Mouse (Mus musculus) layer of hippocampus, postnatal 25 days (tissue): ENCODE results near the gene Gm21852. TPM values are rescaled to one million over a fixed set of nuclear protein-coding genes. Genes with fewer than 3 reads are reported as not detected.
"Not testable (repeated sequence)": the region's sequence is repeated elsewhere in the genome, so short reads cannot be mapped to it uniquely, and the experiment has no call there.

ENCODE experiments used
- DNase-seq, 2 experiments: peaks; one replicate each; pipeline ENCODE4 v3.0.0; 2022; ENCODE audit warnings: mixed read lengths in 2 of 2, low spot score in 1 of 2; ENCODE audit errors: extremely low spot score in 1 of 2
- microRNA-seq, 2 experiments: library from miRNA; unstranded; fragments of <30 nt; microRNA quantifications; one replicate each; pipeline ENCODE4 v1.2.0; 2021
- total RNA-seq, 2 experiments: library from RNA; stranded (reverse); gene quantifications; 2 replicates each; pipeline ENCODE4 v1.2.3; 2021

Gm21852 gene
- not detected for total RNA-seq

DNA sequence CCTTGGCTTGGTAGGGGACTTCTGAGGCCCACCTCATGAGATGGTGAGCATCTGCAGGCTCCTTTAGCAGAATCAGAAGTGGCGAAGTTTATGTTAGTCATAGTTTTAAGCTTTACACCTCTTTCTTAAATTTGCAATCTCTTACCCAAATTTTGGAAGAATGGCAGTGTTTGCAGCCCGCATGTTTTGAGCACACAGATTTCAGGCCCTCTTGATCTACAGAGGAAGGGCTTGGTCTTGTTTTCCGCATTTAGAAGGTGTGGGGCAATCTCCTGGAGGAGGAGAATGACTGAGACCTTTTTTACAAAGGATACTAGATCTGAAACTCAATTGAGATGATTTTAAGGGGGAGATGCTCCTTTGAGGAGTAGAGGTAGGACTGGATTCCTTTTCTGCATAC is at the start of gene Gm21852:
Gene Gm21852, minus strand, starts transcription at position 101 of the 400 bp plus-strand sequence.
- DNase-seq = not testable (repeated sequence)

Small RNA genes lying within 50 kb of the gene (microRNA-seq; reads per million reads assigned to microRNA genes)
- gene Gm27466 (0 reads per million in 2 experiments), gene Gm28018 (0 reads per million in 2 experiments)

Other genes starting within 250 kb of the Gm21852 start
- not detected for gene Gm21797, start 123.8 kb upstream of the Gm21852 start, total RNA-seq
- not detected for gene Gm20795, start 152.9 kb upstream of the Gm21852 start, total RNA-seq